Mouse (Mus musculus) liver, embryonic 14.5 days (tissue): ENCODE data around the gene Polr2e.

ENCODE experiments used
- CTCF ChIP-seq: IDR thresholded peaks from 2 replicates; pipeline ENCODE4 v1.5.1; 2016; ENCODE audit warnings: antibody characterized with exemption, low read depth, control low read depth
- EP300 ChIP-seq: IDR thresholded peaks from 2 replicates; pipeline ENCODE4 v1.6.1; 2016; ENCODE audit warnings: antibody characterized with exemption, low read depth

GRCm38 (mm10) chr10:80051618-80052373, 12.2 kb upstream of the Polr2e start:
- TF ChIP-seq CTCF = no peak
- TF ChIP-seq EP300 = no peak
